Mouse (Mus musculus) WW6 (cell line): ENCODE data around the gene Mob4.

Experiments
- DNase-seq: peaks from one replicate; pipeline ENCODE4 v3.0.0-alpha.2; 2013; ENCODE audit warnings: low read depth, low spot score

The Mob4 gene

GRCm38 (mm10) chr1:55182392-55182791 is 51.4 kb downstream of the Mob4 start:
- DNase-seq, result no peak

DNA sequence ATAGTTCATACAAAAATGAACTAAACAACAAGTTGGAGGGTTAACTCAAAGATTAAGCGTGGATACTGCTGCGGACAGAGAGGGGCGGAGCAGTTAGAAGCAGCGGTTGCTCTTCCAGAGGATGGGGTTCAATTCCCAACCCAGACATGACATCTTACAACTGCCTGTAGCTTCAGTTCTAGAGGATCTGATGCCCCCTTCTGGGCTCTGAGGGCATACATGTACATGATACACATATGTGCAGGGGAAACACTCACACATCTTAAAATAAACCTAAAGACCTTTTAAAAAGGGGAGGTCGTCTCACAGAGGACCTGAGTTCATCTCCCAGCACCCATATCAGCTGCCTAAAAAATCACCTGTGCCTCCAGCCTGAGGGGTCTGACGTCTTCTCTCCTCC is 54.7 kb downstream of the Mob4 start:
- DNase-seq, result no peak

DNA sequence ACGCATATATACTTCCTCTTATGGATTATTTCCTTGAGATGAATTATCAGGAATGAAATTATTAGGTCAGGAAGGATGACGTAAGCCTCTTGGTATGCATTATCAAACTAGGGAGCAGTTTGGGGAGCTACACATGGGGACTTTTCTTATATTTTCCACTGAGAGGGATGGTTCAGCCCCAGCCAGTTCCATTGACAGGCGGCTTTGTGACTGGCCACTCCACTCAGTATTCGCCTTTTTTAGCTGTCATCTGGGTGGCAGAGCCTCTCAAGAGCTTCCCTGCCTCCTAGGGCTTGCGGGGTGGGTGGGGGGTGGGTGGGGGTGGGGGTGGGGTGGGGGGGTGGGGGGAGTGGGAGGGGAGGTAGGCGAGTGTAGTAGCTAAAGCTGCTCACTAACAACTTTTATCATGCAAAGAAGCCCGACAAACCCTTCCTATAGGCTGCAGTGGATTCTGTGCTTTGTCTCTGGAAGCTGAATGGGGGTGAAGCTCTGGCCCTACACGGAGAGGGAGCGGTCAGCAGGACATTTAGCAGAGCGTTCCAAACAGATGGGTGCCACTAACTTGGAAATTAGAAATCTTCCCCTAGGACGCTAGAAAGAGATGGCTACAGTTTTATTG is 55.7 kb downstream of the Mob4 start:
- no peak for DNase-seq

- DNase-seq, result no peak
These were observed 61.0 kb downstream of the Mob4 start for GRCm38 (mm10) chr1:55192015-55192414.

DNA sequence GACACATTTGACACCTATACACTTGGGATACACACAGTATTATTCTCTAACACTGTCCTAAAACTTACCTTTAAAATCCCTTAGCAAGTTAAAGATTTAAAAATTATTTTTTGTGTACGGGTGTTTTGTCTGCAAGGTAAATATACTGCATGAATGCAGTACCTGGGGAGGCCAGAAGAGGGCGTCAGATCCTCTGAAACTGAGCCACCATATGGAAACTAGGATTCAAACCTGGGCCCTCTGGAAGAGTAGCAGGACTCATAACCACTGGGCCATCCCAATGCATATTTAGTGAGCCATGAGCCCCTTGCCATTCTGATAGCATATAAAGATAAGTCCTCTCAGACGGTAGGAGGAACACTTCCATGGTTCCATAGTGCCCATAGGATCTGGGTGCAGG is 61.8 kb downstream of the Mob4 start:
- DNase-seq, result no peak

GRCm38 (mm10) chr1:55193316-55193715 is 62.3 kb downstream of the Mob4 start:
- DNase-seq, result no peak

GRCm38 (mm10) chr1:55194064-55194915 is 63.3 kb downstream of the Mob4 start:
- DNase-seq, result no peak

DNA sequence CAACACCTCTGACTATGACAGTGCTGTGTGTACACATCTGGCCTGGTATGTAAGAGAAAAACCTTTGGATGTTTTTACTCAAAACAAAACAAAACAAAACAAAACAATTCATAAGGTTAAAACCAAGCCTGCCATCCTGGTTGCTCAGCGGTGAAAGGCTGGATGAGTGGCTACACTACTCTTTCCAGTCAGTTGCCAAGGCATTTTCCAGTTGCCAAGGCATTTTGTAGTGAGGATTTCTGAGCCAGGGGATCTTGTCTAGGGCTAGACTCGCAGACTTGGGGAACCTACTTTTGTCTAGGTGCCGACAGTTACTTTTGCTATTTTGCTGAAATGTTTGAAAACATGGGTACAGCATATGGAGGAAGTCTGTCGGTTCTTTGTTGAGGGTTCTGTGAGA is 64.0 kb downstream of the Mob4 start:
- DNase-seq, result no peak

DNA sequence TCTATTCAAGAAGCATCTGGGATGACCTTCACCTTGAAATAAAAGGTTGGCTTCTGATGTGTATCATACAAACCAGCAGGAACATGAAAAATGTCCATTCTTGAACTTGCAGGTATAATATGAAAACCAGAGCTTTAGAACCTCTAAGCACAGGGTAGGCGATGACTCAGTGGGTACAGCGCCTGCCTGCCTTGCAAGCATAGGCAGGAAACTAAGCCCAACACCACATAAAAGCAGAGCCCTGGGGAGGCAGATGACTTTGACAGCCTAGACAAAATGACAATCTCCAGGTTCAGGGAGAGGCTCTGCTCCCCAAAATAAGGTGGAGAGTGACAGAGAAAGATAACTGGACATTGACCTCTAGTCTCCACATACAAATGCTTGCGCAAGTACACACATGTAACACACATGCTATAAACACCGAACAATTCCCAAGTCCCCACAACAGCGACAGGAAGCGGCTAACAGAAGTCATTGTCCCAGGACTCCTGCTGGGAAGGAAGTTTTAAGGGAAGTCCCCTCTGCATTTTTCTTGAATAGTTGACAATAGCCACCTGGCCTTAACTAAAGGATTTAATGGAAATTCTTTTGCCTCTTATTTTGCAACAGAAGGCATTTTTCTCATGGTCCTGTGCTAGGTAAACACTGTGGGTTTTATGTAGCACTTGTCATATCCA is 65.4 kb downstream of the Mob4 start:
- DNase-seq, result no peak

DNA sequence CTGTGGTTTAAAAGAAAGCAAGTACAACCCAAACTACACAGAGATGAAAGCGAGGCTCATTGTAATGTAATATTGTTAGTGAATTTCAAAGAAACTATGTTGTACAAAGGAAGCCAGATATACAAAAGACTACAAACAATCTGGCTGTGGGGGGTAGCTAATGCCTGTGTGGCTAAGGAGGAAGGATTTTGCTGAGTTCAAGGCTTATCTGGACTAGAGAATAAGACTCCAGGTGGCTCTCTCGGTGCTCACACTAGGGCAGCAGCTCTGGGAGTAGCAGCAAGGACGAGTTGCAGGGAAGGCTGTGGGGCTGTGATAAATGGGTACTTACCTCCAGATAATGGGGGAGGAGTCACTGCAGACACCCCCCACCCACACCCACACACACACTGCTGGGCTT is 67.7 kb downstream of the Mob4 start:
- peak; percentile 70 for DNase-seq

DNA sequence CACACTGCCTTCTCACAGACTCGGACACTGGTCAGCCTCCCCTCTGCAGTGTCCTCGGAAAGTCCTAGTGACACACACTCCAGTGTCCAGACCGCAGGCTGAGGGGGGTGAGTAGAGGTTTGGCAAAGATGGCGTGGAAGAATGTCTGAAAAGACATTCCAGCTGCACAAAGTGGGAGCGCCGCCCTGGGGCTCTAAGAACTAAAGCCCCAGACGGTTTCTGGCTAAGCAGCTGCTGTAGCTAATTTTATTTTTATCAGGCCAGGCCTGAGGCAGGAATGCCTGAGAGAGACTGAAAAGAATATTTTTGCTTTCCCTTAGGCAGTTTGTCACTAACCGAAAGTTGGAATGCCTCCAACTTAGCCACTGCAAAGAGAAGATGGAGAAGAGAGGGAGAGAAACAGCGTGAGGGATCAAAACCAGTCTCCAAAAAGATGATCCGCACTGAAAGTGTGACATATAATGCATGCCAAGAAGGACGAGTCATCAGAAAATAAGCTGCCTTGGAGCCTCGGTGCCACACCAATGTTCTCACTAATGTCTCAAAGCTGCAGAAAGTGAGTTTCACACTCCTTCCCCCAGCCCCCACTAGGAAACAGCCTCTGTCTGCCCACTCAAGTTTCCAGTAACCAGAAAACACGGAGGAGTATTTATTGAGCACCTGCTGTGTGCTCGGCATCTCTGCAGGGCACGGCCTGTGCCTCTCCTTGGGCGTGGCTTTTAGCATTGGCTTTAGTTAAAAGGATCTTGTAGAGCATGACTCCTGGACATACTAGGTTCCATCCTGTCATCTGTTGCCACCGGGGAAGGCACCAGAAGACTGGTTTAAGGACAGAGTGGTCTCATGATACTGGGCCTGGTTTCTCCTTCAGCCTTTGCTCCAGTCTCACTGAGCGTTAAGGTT is 71.1 kb downstream of the Mob4 start:
- no peak for DNase-seq
